Mouse (Mus musculus): ENCODE results near the gene Phyhd1. TPM values are rescaled to one million over a fixed set of nuclear protein-coding genes. Genes with fewer than 3 reads are reported as not detected.

Gene Phyhd1
- polyA plus RNA-seq, 1 experiment from 2014 or later = 6.9 TPM

GRCm38 (mm10) chr2:30299966-30300365 is 34.0 kb downstream of the Phyhd1 start:
- H3K9ac ChIP-seq = no peak overlapping the region
- H3K27me3 ChIP-seq (ENCODE audit: control insufficient read depth, insufficient read depth, low read length) = no peaks in the 10 kb centered on the region
- peaks cover 81% of the 10 kb centered on the region for H3K36me3 ChIP-seq (replicated peaks; ENCODE audit: control insufficient read depth, insufficient read depth)
- 94% methylated on average over 5 of the region's 5 CpGs for WGBS
- no peak overlapping the region for H3K4me3 ChIP-seq (replicated peaks; ENCODE audit: low read length)
- H3K27ac ChIP-seq = no peak overlapping the region
- no peak for DNase-seq (ENCODE audit: low spot score)
- ATAC-seq (ENCODE audit: low FRiP score) = no peak
- no peaks in the 10 kb centered on the region for H3K4me1 ChIP-seq (replicated peaks; ENCODE audit: control insufficient read depth, insufficient read depth, low read length)
- H3K4me2 ChIP-seq (replicated peaks) = no peak overlapping the region
- H3K9me3 ChIP-seq (ENCODE audit: control insufficient read depth, low read length) = no peaks in the 10 kb centered on the region

DNA sequence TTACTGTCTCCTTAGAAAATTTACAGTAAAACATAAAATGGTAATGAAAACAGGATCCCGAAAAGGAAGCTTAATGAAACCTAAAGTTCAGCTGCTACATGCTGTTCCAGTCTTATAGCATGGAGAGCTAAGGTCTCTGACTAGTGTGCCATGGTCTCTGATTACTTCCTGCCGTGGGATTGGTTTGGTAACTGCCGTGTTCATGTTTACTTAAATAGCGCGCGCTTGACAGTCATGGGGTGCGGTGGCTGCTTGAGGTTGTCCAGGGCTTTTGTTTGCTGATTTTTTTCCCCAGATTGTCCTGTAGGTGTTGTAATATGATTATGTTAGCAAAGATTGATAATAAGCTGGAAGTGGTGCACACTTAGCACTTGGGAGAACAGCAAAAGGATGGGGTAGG is 40.1 kb downstream of the Phyhd1 start:
- Histone ChIP-seq H3K27ac (no peak overlapping the region), H3K9me3 (ENCODE audit: control insufficient read depth, low read length) (no peaks in the 10 kb centered on the region), H3K27me3 (ENCODE audit: control insufficient read depth, insufficient read depth, low read length) (no peaks in the 10 kb centered on the region), H3K4me2 (replicated peaks) (no peak overlapping the region), H3K36me3 (replicated peaks; ENCODE audit: control insufficient read depth, insufficient read depth) (peaks cover 100% of the 10 kb centered on the region), H3K4me1 (replicated peaks; ENCODE audit: control insufficient read depth, insufficient read depth, low read length) (no peaks in the 10 kb centered on the region), H3K4me3 (replicated peaks; ENCODE audit: low read length) (no peak overlapping the region), H3K9ac (no peak overlapping the region)
- ATAC-seq (ENCODE audit: low FRiP score) (no peak), DNase-seq (ENCODE audit: low spot score) (no peak)
- 98% methylated on average over 7 of the region's 7 CpGs for WGBS

DNA sequence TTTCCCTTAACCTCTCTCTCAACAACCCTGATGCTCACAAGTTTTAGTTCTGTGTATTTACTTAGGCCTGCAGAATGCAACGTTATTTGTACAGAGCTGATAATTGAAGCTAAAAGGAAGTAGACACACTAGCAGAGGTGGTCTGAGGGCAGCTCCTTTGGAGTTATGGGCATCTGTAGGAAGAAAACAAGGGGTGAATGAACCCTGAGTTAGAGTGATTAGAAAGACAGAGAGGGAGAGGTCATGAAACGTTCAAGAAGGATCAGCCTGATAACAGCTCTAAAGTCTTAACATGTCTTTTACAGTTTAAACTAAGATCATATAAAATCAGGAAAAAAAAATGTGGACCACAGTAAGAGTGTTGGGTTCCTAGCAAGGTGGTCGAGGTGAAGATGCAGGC is 43.3 kb downstream of the Phyhd1 start:
- DNase-seq (ENCODE audit: low spot score) (no peak), ATAC-seq (ENCODE audit: low FRiP score) (no peak)
- H3K9me3 ChIP-seq (ENCODE audit: control insufficient read depth, low read length) = no peaks in the 10 kb centered on the region
- H3K9ac ChIP-seq = no peak overlapping the region
- no peak overlapping the region for H3K4me3 ChIP-seq (replicated peaks; ENCODE audit: low read length)
- H3K27ac ChIP-seq = no peak overlapping the region
- H3K36me3 ChIP-seq (replicated peaks; ENCODE audit: control insufficient read depth, insufficient read depth) = peaks cover 99% of the 10 kb centered on the region
- WGBS = 95% methylated on average over 3 of the region's 3 CpGs
- H3K4me2 ChIP-seq (replicated peaks) = no peak overlapping the region
- H3K4me1 ChIP-seq (replicated peaks; ENCODE audit: control insufficient read depth, insufficient read depth, low read length) = no peaks in the 10 kb centered on the region
- no peaks in the 10 kb centered on the region for H3K27me3 ChIP-seq (ENCODE audit: control insufficient read depth, insufficient read depth, low read length)

- H3K27me3 ChIP-seq (ENCODE audit: control insufficient read depth, insufficient read depth, low read length) = no peaks in the 10 kb centered on the region
- H3K9me3 ChIP-seq (ENCODE audit: control insufficient read depth, low read length) = no peaks in the 10 kb centered on the region
- WGBS = 95% methylated on average over 2 of the region's 2 CpGs
- no peak for ATAC-seq (ENCODE audit: low FRiP score)
- no peak overlapping the region for H3K4me2 ChIP-seq (replicated peaks)
- H3K9ac ChIP-seq = no peak overlapping the region
- H3K4me1 ChIP-seq (replicated peaks; ENCODE audit: control insufficient read depth, insufficient read depth, low read length) = no peaks in the 10 kb centered on the region
- peaks cover 99% of the 10 kb centered on the region for H3K36me3 ChIP-seq (replicated peaks; ENCODE audit: control insufficient read depth, insufficient read depth)
- no peak for DNase-seq (ENCODE audit: low spot score)
- H3K27ac ChIP-seq = no peak overlapping the region
- no peak overlapping the region for H3K4me3 ChIP-seq (replicated peaks; ENCODE audit: low read length)
Observed at GRCm38 (mm10) chr2:30311481-30311880, 45.5 kb downstream of the Phyhd1 start.

- DNase-seq (ENCODE audit: low spot score) (no peak), ATAC-seq (ENCODE audit: low FRiP score) (no peak)
- WGBS = 92% methylated on average over 4 of the region's 4 CpGs
- no peak overlapping the region for H3K9ac ChIP-seq
- no peak overlapping the region for H3K4me2 ChIP-seq (replicated peaks)
- H3K9me3 ChIP-seq (ENCODE audit: control insufficient read depth, low read length) = no peaks in the 10 kb centered on the region
- no peaks in the 10 kb centered on the region for H3K4me1 ChIP-seq (replicated peaks; ENCODE audit: control insufficient read depth, insufficient read depth, low read length)
- H3K27ac ChIP-seq = no peak overlapping the region
- H3K27me3 ChIP-seq (ENCODE audit: control insufficient read depth, insufficient read depth, low read length) = no peaks in the 10 kb centered on the region
- peaks cover 96% of the 10 kb centered on the region for H3K36me3 ChIP-seq (replicated peaks; ENCODE audit: control insufficient read depth, insufficient read depth)
- H3K4me3 ChIP-seq (replicated peaks; ENCODE audit: low read length) = no peak overlapping the region
Observed at GRCm38 (mm10) chr2:30316136-30316535, 50.1 kb downstream of the Phyhd1 start.

DNA sequence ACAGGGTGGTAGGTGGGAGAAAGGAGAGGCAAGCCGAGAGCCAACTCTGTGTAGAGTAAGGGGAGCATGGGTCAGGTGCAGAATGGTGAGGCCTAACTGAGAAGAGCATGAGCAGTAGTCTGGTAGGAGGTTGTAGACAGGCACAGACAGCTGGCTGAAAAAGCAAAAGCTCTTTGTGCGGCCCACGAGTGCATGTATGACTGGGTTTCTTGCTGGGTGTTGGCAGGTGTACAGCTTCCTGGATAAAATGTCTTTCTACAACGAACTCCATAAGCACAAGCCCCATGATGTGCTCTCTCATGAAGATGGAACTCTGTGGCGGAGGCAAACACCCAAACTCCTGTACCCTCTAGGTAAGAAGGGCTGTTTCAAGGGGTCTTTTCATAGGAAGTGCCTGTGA is 51.0 kb downstream of the Phyhd1 start:
- no peaks in the 10 kb centered on the region for H3K9me3 ChIP-seq (ENCODE audit: control insufficient read depth, low read length)
- H3K36me3 ChIP-seq (replicated peaks; ENCODE audit: control insufficient read depth, insufficient read depth) = peaks cover 97% of the 10 kb centered on the region
- ATAC-seq (ENCODE audit: low FRiP score) = no peak
- H3K4me1 ChIP-seq (replicated peaks; ENCODE audit: control insufficient read depth, insufficient read depth, low read length) = no peaks in the 10 kb centered on the region
- H3K4me2 ChIP-seq (replicated peaks) = no peak overlapping the region
- H3K27me3 ChIP-seq (ENCODE audit: control insufficient read depth, insufficient read depth, low read length) = no peaks in the 10 kb centered on the region
- H3K4me3 ChIP-seq (replicated peaks; ENCODE audit: low read length) = no peak overlapping the region
- H3K27ac ChIP-seq = no peak overlapping the region
- H3K9ac ChIP-seq = no peak overlapping the region
- DNase-seq (ENCODE audit: low spot score) = no peak
- 98% methylated on average over 5 of the region's 5 CpGs for WGBS

DNA sequence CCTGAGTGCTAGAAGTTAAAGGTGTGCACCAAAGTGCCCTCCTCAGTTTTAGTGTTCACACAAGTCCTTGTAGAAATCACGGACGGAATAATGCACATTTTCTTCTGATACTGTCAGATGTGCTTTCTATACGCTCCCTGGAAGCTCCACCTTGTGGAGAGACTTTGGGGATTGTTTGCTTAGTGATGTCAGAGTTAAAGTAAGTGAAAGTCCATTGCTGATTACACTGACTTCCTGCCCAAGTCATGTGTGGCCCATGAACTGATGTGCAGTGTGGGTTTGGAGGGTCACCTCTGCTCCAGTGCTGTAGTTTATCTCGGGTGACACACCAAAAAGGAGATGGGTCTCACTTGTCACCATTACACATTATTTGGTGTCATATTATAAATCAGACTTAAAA is 53.3 kb downstream of the Phyhd1 start:
- Histone ChIP-seq H3K4me1 (replicated peaks; ENCODE audit: control insufficient read depth, insufficient read depth, low read length) (no peaks in the 10 kb centered on the region), H3K4me3 (replicated peaks; ENCODE audit: low read length) (no peak overlapping the region), H3K27ac (no peak overlapping the region), H3K27me3 (ENCODE audit: control insufficient read depth, insufficient read depth, low read length) (no peaks in the 10 kb centered on the region), H3K9me3 (ENCODE audit: control insufficient read depth, low read length) (no peaks in the 10 kb centered on the region), H3K36me3 (replicated peaks; ENCODE audit: control insufficient read depth, insufficient read depth) (peaks cover 97% of the 10 kb centered on the region), H3K9ac (no peak overlapping the region), H3K4me2 (replicated peaks) (no peak overlapping the region)
- 95% methylated on average over 4 of the region's 4 CpGs for WGBS
- ATAC-seq (ENCODE audit: low FRiP score) = no peak
- DNase-seq (ENCODE audit: low spot score) = no peak

GRCm38 (mm10) chr2:30323111-30323510 is 57.1 kb downstream of the Phyhd1 start:
- no peak for ATAC-seq (ENCODE audit: low FRiP score)
- DNase-seq (ENCODE audit: low spot score) = no peak
- peaks cover 97% of the 10 kb centered on the region for H3K36me3 ChIP-seq (replicated peaks; ENCODE audit: control insufficient read depth, insufficient read depth)
- WGBS = 90% methylated on average over 7 of the region's 7 CpGs
- H3K4me2 ChIP-seq (replicated peaks) = no peak overlapping the region
- H3K4me3 ChIP-seq (replicated peaks; ENCODE audit: low read length) = no peak overlapping the region
- H3K9me3 ChIP-seq (ENCODE audit: control insufficient read depth, low read length) = no peaks in the 10 kb centered on the region
- no peak overlapping the region for H3K27ac ChIP-seq
- no peaks in the 10 kb centered on the region for H3K27me3 ChIP-seq (ENCODE audit: control insufficient read depth, insufficient read depth, low read length)
- no peak overlapping the region for H3K9ac ChIP-seq
- H3K4me1 ChIP-seq (replicated peaks; ENCODE audit: control insufficient read depth, insufficient read depth, low read length) = no peaks in the 10 kb centered on the region

DNA sequence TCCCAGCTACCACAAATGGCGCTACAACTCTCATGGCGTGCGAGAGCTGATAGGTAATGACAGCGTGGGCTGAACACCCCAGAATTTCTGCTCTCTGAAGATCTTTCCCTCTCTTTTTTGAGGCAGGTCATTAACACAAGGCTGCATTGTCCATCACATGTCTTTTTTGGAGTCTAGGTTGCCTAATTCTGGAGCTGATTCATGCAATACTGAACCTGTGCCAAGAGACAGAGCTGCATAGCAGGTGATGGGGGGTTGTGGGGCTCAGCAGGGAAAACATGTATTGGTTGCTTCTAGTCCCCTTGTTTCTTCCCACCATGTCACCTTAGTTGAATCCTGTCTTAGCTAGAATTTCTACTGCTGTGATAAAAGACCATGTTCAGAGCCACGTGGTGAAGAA is 59.3 kb downstream of the Phyhd1 start:
- H3K9me3 ChIP-seq (ENCODE audit: control insufficient read depth, low read length) = no peaks in the 10 kb centered on the region
- no peak overlapping the region for H3K4me3 ChIP-seq (replicated peaks; ENCODE audit: low read length)
- no peaks in the 10 kb centered on the region for H3K27me3 ChIP-seq (ENCODE audit: control insufficient read depth, insufficient read depth, low read length)
- WGBS = 94% methylated on average over 5 of the region's 5 CpGs
- H3K9ac ChIP-seq = no peak overlapping the region
- peaks cover 99% of the 10 kb centered on the region for H3K36me3 ChIP-seq (replicated peaks; ENCODE audit: control insufficient read depth, insufficient read depth)
- H3K4me2 ChIP-seq (replicated peaks) = no peak overlapping the region
- DNase-seq (ENCODE audit: low spot score) = no peak
- no peaks in the 10 kb centered on the region for H3K4me1 ChIP-seq (replicated peaks; ENCODE audit: control insufficient read depth, insufficient read depth, low read length)
- no peak overlapping the region for H3K27ac ChIP-seq
- ATAC-seq (ENCODE audit: low FRiP score) = no peak

DNA sequence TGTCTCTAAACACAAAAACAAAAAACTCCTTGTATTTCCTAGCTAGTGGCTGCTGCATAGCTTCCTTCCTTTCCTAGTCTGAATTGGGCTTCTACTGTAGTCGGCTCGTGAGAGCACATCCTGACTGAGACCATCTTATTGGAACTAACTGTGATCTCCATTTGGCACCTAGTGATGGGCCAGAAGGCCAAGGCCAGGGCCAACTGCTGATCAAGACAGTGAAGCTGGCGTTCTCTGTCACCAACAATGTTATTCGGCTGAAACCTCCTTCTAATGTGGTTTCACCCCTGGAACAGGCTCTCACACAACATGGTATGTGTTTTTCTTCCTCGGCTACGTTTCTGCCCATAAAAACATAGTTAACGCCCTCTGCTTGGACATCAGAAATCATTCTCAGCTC is 61.3 kb downstream of the Phyhd1 start:
- Histone ChIP-seq H3K27ac (no peak overlapping the region), H3K36me3 (replicated peaks; ENCODE audit: control insufficient read depth, insufficient read depth) (peaks cover 99% of the 10 kb centered on the region), H3K9me3 (ENCODE audit: control insufficient read depth, low read length) (no peaks in the 10 kb centered on the region), H3K9ac (no peak overlapping the region), H3K4me3 (replicated peaks; ENCODE audit: low read length) (no peak overlapping the region), H3K4me1 (replicated peaks; ENCODE audit: control insufficient read depth, insufficient read depth, low read length) (no peaks in the 10 kb centered on the region), H3K4me2 (replicated peaks) (no peak overlapping the region), H3K27me3 (ENCODE audit: control insufficient read depth, insufficient read depth, low read length) (no peaks in the 10 kb centered on the region)
- ATAC-seq (ENCODE audit: low FRiP score) (no peak), DNase-seq (ENCODE audit: low spot score) (no peak)
- 92% methylated on average over 7 of the region's 7 CpGs for WGBS

All from hindbrain, embryonic 14.5 days (tissue).